Mouse (Mus musculus) forebrain, embryonic 14.5 days (tissue): ENCODE measurements around the gene Pgm5. TPM values are rescaled to one million over a fixed set of nuclear protein-coding genes. Genes with fewer than 3 reads are reported as not detected.

Experiments
- ATAC-seq: fragments of 200-750 bp; cut with Nextera tagmentation; 2 replicates; pipeline ENCODE4 v1.8.0; 2017; ENCODE audit warnings: mild to moderate bottlenecking, moderate library complexity
- DNase-seq: peaks from one replicate; pipeline ENCODE4 v3.0.0-alpha.2; 2015; ENCODE audit warnings: low spot score
- H3K27ac ChIP-seq: fragments of 300-500 bp; sonication (generic); 2 replicates; pipeline ENCODE4 v1.5.1; 2014; ENCODE audit warnings: low read depth, mild to moderate bottlenecking, control low read depth, low read length, moderate library complexity
- H3K27me3 ChIP-seq: fragments of 300-500 bp; sonication (generic); replicated peaks from 2 replicates; pipeline ENCODE4 v1.6.1; 2014; ENCODE audit warnings: low read length, control low read depth, mixed read lengths; ENCODE audit not compliant: control insufficient read depth, insufficient read depth
- H3K36me3 ChIP-seq: fragments of 300-500 bp; sonication (generic); 2 replicates; pipeline ENCODE4 v1.6.1; 2014; ENCODE audit warnings: low read length, control low read depth; ENCODE audit not compliant: control insufficient read depth, insufficient read depth
- H3K4me1 ChIP-seq: fragments of 300-500 bp; sonication (generic); 2 replicates; pipeline ENCODE4 v1.6.1; 2014; ENCODE audit warnings: antibody characterized with exemption, low read length, control low read depth; ENCODE audit not compliant: control insufficient read depth, insufficient read depth
- H3K4me2 ChIP-seq: fragments of 300-500 bp; sonication (generic); 2 replicates; pipeline ENCODE4 v1.6.1; 2014; ENCODE audit warnings: mild to moderate bottlenecking, control low read depth, low read length
- H3K4me3 ChIP-seq: fragments of 300-500 bp; sonication (generic); 2 replicates; pipeline ENCODE4 v1.5.1; 2014; ENCODE audit warnings: low read depth, low read length, control low read depth
- H3K9ac ChIP-seq: fragments of 300-500 bp; sonication (generic); 2 replicates; pipeline ENCODE4 v1.6.1; 2014; ENCODE audit warnings: mild to moderate bottlenecking, low read length, control low read depth, moderate library complexity
- H3K9me3 ChIP-seq: fragments of 300-500 bp; sonication (generic); replicated peaks from 2 replicates; pipeline ENCODE4 v1.6.1; 2016; ENCODE audit warnings: low read length, control low read depth, mixed read lengths; ENCODE audit not compliant: control insufficient read depth
- WGBS: fragments of 180-500 bp; shearing (Covaris S2); extraction: QIAGEN DNeasy Blood & Tissue Kit; methylation state at CpG from one replicate; pipeline ENCODE4 v1.1.7; 2014; 5-methylcytosine and 5-hydroxymethylcytosine counted together
- polyA plus RNA-seq: library from polyadenylated mRNA; unstranded; fragments of >200 nt; fragmentation: Nextera tagmentation; extraction: Ambion mirVana; gene quantifications from 2 replicates; pipeline ENCODE4 v1.2.1, GENCODE M21; 2014

Pgm5 gene
- polyA plus RNA-seq, 1 experiment from 2014 or later = 0.25 TPM

DNA sequence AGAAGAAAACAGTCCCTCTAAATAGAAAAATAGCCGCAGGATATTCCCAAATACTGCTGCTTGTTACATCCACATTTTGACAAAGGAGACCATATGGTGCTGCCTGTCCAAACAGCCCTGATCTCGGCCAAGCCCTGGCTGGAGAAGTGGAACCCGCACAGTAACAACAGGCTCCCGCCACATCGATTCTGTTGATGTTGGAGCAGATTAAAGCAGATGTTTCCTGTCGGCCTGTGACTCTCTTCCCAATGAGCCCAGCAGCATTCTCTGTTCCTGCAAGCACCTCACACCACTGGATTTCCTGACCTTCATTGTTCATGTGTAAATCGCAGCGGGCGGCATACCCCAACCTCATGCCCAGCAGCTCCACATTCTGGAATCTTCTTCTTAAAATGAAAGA lies 64.0 kb downstream of the Pgm5 start:
- ATAC-seq (no peak), DNase-seq (no peak)
- H3K36me3 ChIP-seq = no peaks in the 10 kb centered on the region
- WGBS = 78% methylated on average over 9 of the region's 9 CpGs
- no peak overlapping the region for H3K27ac ChIP-seq
- H3K4me1 ChIP-seq = no peaks in the 10 kb centered on the region
- no peaks in the 10 kb centered on the region for H3K9me3 ChIP-seq
- no peak overlapping the region for H3K9ac ChIP-seq
- no peak overlapping the region for H3K4me3 ChIP-seq
- H3K27me3 ChIP-seq = no peaks in the 10 kb centered on the region
- H3K4me2 ChIP-seq = no peak overlapping the region

GRCm38 (mm10) chr19:24794350-24794749 lies 67.3 kb downstream of the Pgm5 start:
- 90% methylated on average over 6 of the region's 6 CpGs for WGBS
- H3K4me2 ChIP-seq = no peak overlapping the region
- DNase-seq (no peak), ATAC-seq (no peak)
- no peaks in the 10 kb centered on the region for H3K36me3 ChIP-seq
- no peaks in the 10 kb centered on the region for H3K4me1 ChIP-seq
- no peak overlapping the region for H3K27ac ChIP-seq
- no peaks in the 10 kb centered on the region for H3K9me3 ChIP-seq
- no peak overlapping the region for H3K4me3 ChIP-seq
- H3K9ac ChIP-seq = no peak overlapping the region
- H3K27me3 ChIP-seq = no peaks in the 10 kb centered on the region

- DNase-seq (no peak), ATAC-seq (no peak)
- Histone ChIP-seq H3K4me1 (no peaks in the 10 kb centered on the region), H3K36me3 (no peaks in the 10 kb centered on the region), H3K9me3 (no peaks in the 10 kb centered on the region), H3K4me3 (no peak overlapping the region), H3K27me3 (no peaks in the 10 kb centered on the region), H3K4me2 (no peak overlapping the region), H3K27ac (no peak overlapping the region), H3K9ac (no peak overlapping the region)
- WGBS = 82% methylated on average over 9 of the region's 9 CpGs
These were observed 68.0 kb downstream of the Pgm5 start for GRCm38 (mm10) chr19:24793545-24794139.

DNA sequence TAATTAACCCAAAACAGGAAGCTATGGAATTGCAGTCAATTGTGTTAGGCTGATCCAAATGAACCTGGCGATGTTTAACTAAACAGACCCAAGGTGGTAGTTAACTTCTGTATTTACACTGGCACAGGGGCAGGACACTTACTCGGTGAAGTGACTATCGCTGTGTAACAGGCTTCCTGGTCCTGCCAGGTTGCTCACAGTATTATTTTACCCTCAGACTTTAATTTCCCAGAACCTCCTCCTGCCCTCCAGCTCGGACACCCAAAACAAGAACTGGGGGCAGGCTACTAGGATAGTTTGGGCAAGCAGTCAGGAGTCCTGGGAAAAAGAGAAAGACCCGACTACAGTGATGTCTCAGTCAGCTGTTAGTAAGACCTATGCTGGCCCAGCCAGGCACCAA lies 68.8 kb downstream of the Pgm5 start:
- WGBS = 85% methylated on average over 5 of the region's 5 CpGs
- no peaks in the 10 kb centered on the region for H3K9me3 ChIP-seq
- H3K4me1 ChIP-seq = no peaks in the 10 kb centered on the region
- H3K4me3 ChIP-seq = no peak overlapping the region
- H3K27ac ChIP-seq = no peak overlapping the region
- no peak overlapping the region for H3K4me2 ChIP-seq
- no peak overlapping the region for H3K9ac ChIP-seq
- DNase-seq (no peak), ATAC-seq (no peak)
- H3K27me3 ChIP-seq = no peaks in the 10 kb centered on the region
- H3K36me3 ChIP-seq = no peaks in the 10 kb centered on the region

DNA sequence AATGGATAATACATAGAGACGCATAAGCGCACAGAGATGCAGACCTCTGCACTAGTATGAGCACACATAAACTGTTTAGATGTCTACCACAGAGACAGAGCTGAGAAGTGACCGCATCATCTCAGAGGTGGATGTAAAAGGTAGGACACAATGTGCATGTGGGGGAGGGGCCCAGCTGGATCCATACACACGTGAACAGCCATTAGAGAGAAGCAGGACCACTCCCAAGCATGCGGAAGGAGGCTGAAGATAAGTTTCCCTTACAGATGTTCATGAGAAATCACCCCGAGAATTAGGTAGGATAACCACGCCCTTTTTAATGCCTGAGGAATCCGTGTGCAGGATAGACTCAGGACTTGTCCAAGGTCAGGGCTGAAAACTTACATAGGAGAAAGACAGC lies 75.8 kb downstream of the Pgm5 start:
- Histone ChIP-seq H3K4me1 (no peaks in the 10 kb centered on the region), H3K9ac (no peak overlapping the region), H3K9me3 (no peaks in the 10 kb centered on the region), H3K27me3 (no peaks in the 10 kb centered on the region), H3K4me2 (no peak overlapping the region), H3K36me3 (no peaks in the 10 kb centered on the region), H3K4me3 (no peak overlapping the region), H3K27ac (no peak overlapping the region)
- no peak for DNase-seq
- 89% methylated on average over 8 of the region's 8 CpGs for WGBS
- no peak for ATAC-seq

- DNase-seq (no peak), ATAC-seq (no peak)
- 80% methylated on average over 15 of the region's 15 CpGs for WGBS
These were observed 76.5 kb downstream of the Pgm5 start for GRCm38 (mm10) chr19:24785056-24785675.

DNA sequence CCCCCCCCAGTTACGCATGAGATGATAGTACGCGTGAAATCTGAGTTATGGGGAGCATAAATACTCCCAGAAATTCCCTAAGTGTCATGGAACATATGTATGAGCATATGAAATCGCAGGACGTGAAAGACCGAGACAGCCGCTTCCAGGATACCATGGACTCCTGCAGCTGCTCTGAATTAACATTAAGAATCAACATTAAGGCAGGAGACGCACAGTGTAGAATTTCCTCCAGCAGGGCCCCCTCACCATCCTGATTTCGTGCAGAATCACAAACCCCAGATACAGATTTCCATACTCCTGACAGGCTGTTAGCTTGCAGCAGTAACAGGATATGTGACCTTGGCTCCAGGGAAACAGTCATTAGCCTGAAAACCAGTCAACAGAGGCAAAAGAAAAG lies 77.9 kb downstream of the Pgm5 start:
- no peak overlapping the region for H3K27ac ChIP-seq
- ATAC-seq (peak; percentile 34; the same call in 1 of the 2 replicates), DNase-seq (peak; percentile 62)
- H3K9ac ChIP-seq = no peak overlapping the region
- WGBS = 77% methylated on average over 9 of the region's 9 CpGs
- H3K27me3 ChIP-seq = no peaks in the 10 kb centered on the region
- H3K4me3 ChIP-seq = no peak overlapping the region
- H3K4me2 ChIP-seq = no peak overlapping the region
- no peaks in the 10 kb centered on the region for H3K9me3 ChIP-seq
- peaks cover 10% of the 10 kb centered on the region for H3K4me1 ChIP-seq
- no peaks in the 10 kb centered on the region for H3K36me3 ChIP-seq

More at GRCm38 (mm10) chr19:24785056-24785675, 76.5 kb downstream of the Pgm5 start:
- no peak overlapping the region for H3K4me3 ChIP-seq
- no peaks in the 10 kb centered on the region for H3K9me3 ChIP-seq
- no peaks in the 10 kb centered on the region for H3K36me3 ChIP-seq
- no peak overlapping the region for H3K27ac ChIP-seq
- H3K4me1 ChIP-seq = peaks cover 6% of the 10 kb centered on the region
- no peak overlapping the region for H3K4me2 ChIP-seq
- H3K27me3 ChIP-seq = no peaks in the 10 kb centered on the region
- H3K9ac ChIP-seq = no peak overlapping the region

GRCm38 (mm10) chr19:24779996-24780395 lies 81.7 kb downstream of the Pgm5 start:
- no peak overlapping the region for H3K9ac ChIP-seq
- 17% methylated on average over 6 of the region's 6 CpGs for WGBS
- H3K4me3 ChIP-seq = no peak overlapping the region
- H3K4me1 ChIP-seq = peaks cover 10% of the 10 kb centered on the region
- H3K27me3 ChIP-seq = no peaks in the 10 kb centered on the region
- no peak overlapping the region for H3K4me2 ChIP-seq
- H3K36me3 ChIP-seq = no peaks in the 10 kb centered on the region
- DNase-seq = peak; percentile 59
- no peak; the same call in 1 of the 2 replicates for ATAC-seq
- H3K27ac ChIP-seq = no peak overlapping the region
- H3K9me3 ChIP-seq = no peaks in the 10 kb centered on the region

GRCm38 (mm10) chr19:24770345-24770744 lies 91.3 kb downstream of the Pgm5 start:
- no peak overlapping the region for H3K27ac ChIP-seq
- no peak for DNase-seq
- no peaks in the 10 kb centered on the region for H3K9me3 ChIP-seq
- H3K27me3 ChIP-seq = no peaks in the 10 kb centered on the region
- no peaks in the 10 kb centered on the region for H3K36me3 ChIP-seq
- no peak overlapping the region for H3K4me3 ChIP-seq
- ATAC-seq = no peak
- no peak overlapping the region for H3K4me2 ChIP-seq
- no peaks in the 10 kb centered on the region for H3K4me1 ChIP-seq
- no peak overlapping the region for H3K9ac ChIP-seq
- WGBS = 82% methylated on average over 4 of the region's 4 CpGs
